Mouse (Mus musculus) megakaryocyte, embryonic 14.5 days (primary cell): ENCODE data around the gene Tulp4.
"Not testable (repeated sequence)": the region's sequence is repeated elsewhere in the genome, so short reads cannot be mapped to it uniquely, and the experiment has no call there.

ENCODE experiments used
- FLI1 ChIP-seq: IDR thresholded peaks from 2 replicates; pipeline ENCODE4 v1.6.1; 2012; ENCODE audit warnings: low read length, inconsistent platforms, mixed read lengths
- GATA1 ChIP-seq: IDR thresholded peaks from 3 replicates; pipeline ENCODE4 v1.6.1; 2012; ENCODE audit warnings: mixed read lengths, low read length, inconsistent platforms, borderline replicate concordance

DNA sequence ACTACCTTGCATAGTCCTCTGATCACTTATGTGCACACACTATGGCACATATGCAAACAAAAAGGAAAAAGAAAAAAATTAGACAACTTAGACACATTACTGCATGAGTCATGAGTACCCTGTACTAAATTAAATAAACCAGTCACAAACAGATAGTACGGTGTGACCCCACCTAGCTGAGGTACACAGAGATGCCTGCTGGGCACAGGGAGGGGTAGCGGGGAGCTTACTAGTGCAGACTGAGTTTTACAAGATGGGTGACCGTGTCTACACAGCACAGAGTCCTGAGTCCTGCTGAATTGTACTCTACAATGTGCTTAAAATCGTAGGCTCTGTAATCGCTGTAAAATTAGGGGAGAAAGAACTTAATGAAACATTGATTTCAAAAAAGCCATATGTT lies 179.9 kb downstream of the Tulp4 start:
- not testable (repeated sequence) for TF ChIP-seq GATA1, FLI1
